Mouse (Mus musculus) limb, embryonic 10.5 days (tissue): Measurements from ENCODE around the gene Pidd1. TPM values are rescaled to one million over a fixed set of nuclear protein-coding genes. Genes with fewer than 3 reads are reported as not detected.

Source experiments
- DNase-seq: peaks from one replicate; pipeline ENCODE4 v3.0.0-alpha.2; 2017; ENCODE audit warnings: low spot score
- H3K27ac ChIP-seq: fragments of 300-500 bp; sonication (generic); 2 replicates; pipeline ENCODE4 v1.5.1; 2016; ENCODE audit warnings: mild to moderate bottlenecking
- H3K27me3 ChIP-seq: fragments of 300-500 bp; sonication (generic); 2 replicates; pipeline ENCODE4 v1.6.1; 2016; ENCODE audit warnings: low read depth, mild to moderate bottlenecking; ENCODE audit not compliant: poor library complexity, severe bottlenecking
- H3K36me3 ChIP-seq: fragments of 300-500 bp; sonication (generic); 2 replicates; pipeline ENCODE4 v1.6.1; 2016; ENCODE audit warnings: mild to moderate bottlenecking, moderate library complexity
- H3K4me1 ChIP-seq: fragments of 300-500 bp; sonication (generic); 2 replicates; pipeline ENCODE4 v1.6.1; 2016
- H3K4me3 ChIP-seq: fragments of 300-500 bp; sonication (generic); 2 replicates; pipeline ENCODE4 v1.5.1; 2016; ENCODE audit warnings: mild to moderate bottlenecking, moderate library complexity
- H3K9me3 ChIP-seq: fragments of 300-500 bp; sonication (generic); replicated peaks from 2 replicates; pipeline ENCODE4 v1.6.1; 2016; ENCODE audit warnings: mild to moderate bottlenecking
- WGBS: fragments of 180-500 bp; shearing (Covaris S2); methylation state at CpG from one replicate; pipeline ENCODE4 v1.1.7; 2016; 5-methylcytosine and 5-hydroxymethylcytosine counted together
- polyA plus RNA-seq: library from polyadenylated mRNA; unstranded; fragments of >200 nt; fragmentation: Nextera tagmentation; extraction: Ambion mirVana; gene quantifications from 2 replicates; pipeline ENCODE4 v1.2.1, GENCODE M21; 2016

Pidd1 gene
- polyA plus RNA-seq, 1 experiment from 2014 or later: 30.0 TPM

GRCm38 (mm10) chr7:141469901-141470636 lies 26.2 kb upstream of the Pidd1 start:
- Histone ChIP-seq H3K27me3 (peaks cover 19% of the 10 kb centered on the region), H3K27ac (peak overlapping the region; percentile 92), H3K4me1 (peaks cover 64% of the 10 kb centered on the region), H3K36me3 (peaks cover 38% of the 10 kb centered on the region), H3K4me3 (0 out of 2 replicates have a peak overlapping the region, but pooled peaks have one; percentile 2), H3K9me3 (no peaks in the 10 kb centered on the region)
- 92% methylated on average over 18 of the region's 18 CpGs for WGBS
- no peak for DNase-seq

- Histone ChIP-seq H3K4me1 (peaks cover 69% of the 10 kb centered on the region), H3K27me3 (peaks cover 26% of the 10 kb centered on the region)
Observed at GRCm38 (mm10) chr7:141469352-141469751, 25.5 kb upstream of the Pidd1 start.

GRCm38 (mm10) chr7:141468522-141469211 lies 24.8 kb upstream of the Pidd1 start:
- Histone ChIP-seq H3K4me3 (peak overlapping the region; percentile 81), H3K27me3 (peaks cover 33% of the 10 kb centered on the region), H3K4me1 (peaks cover 69% of the 10 kb centered on the region), H3K9me3 (no peaks in the 10 kb centered on the region), H3K36me3 (peaks cover 38% of the 10 kb centered on the region), H3K27ac (peak overlapping the region; percentile 92)
- peak; percentile 57 for DNase-seq
- 26% methylated on average over 8 of the region's 8 CpGs for WGBS

More at GRCm38 (mm10) chr7:141469352-141469751, 25.5 kb upstream of the Pidd1 start:
- H3K27ac ChIP-seq: peak overlapping the region; percentile 92
- H3K9me3 ChIP-seq: no peaks in the 10 kb centered on the region
- peak overlapping the region; percentile 81 for H3K4me3 ChIP-seq
- DNase-seq: no peak
- WGBS: 91% methylated on average over 6 of the region's 6 CpGs
- H3K36me3 ChIP-seq: peaks cover 38% of the 10 kb centered on the region

- DNase-seq: peak; percentile 52
- Histone ChIP-seq H3K9me3 (no peaks in the 10 kb centered on the region), H3K4me3 (peak overlapping the region; percentile 81), H3K36me3 (peaks cover 38% of the 10 kb centered on the region), H3K27me3 (peaks cover 38% of the 10 kb centered on the region), H3K27ac (peak overlapping the region; percentile 92), H3K4me1 (peaks cover 69% of the 10 kb centered on the region)
- WGBS: 20% methylated on average over 5 of the region's 5 CpGs
Observed at GRCm38 (mm10) chr7:141468164-141468521, 24.3 kb upstream of the Pidd1 start.

- H3K4me3 ChIP-seq: peak within 1 kb of the TSS; percentile 81
- under 1% methylated on average over 52 of the region's 52 CpGs for WGBS
- H3K4me1 ChIP-seq: peaks cover 76% of the 10 kb centered on the region
- peaks cover 45% of the 10 kb centered on the region for H3K27me3 ChIP-seq
- H3K27ac ChIP-seq: peak within 1 kb of the TSS; percentile 92
- DNase-seq: peak; percentile 92
- no peaks in the 10 kb centered on the region for H3K9me3 ChIP-seq
- peaks cover 33% of the 10 kb centered on the region for H3K36me3 ChIP-seq
Observed at GRCm38 (mm10) chr7:141467230-141468030, 23.6 kb upstream of the Pidd1 start, which contains the start of gene Cd151. Gene Cd151 (plus strand): TSS chr7:141467392.

GRCm38 (mm10) chr7:141466607-141467148 lies 22.9 kb upstream of the Pidd1 start:
- no peak for DNase-seq
- peaks cover 26% of the 10 kb centered on the region for H3K36me3 ChIP-seq
- WGBS: 57% methylated on average over 10 of the region's 10 CpGs
- no peaks in the 10 kb centered on the region for H3K9me3 ChIP-seq
- H3K4me3 ChIP-seq: peak overlapping the region; percentile 81
- H3K27ac ChIP-seq: peak overlapping the region; percentile 92
- peaks cover 84% of the 10 kb centered on the region for H3K4me1 ChIP-seq
- peaks cover 52% of the 10 kb centered on the region for H3K27me3 ChIP-seq

- no peak for DNase-seq
- peaks cover 20% of the 10 kb centered on the region for H3K36me3 ChIP-seq
- H3K27me3 ChIP-seq: peaks cover 59% of the 10 kb centered on the region
- WGBS: 72% methylated on average over 7 of the region's 7 CpGs
- peak overlapping the region; percentile 40; the same call in 1 of the 2 replicates for H3K4me3 ChIP-seq
- H3K4me1 ChIP-seq: peaks cover 89% of the 10 kb centered on the region
- peak overlapping the region; percentile 66; the same call in 1 of the 2 replicates for H3K27ac ChIP-seq
- no peaks in the 10 kb centered on the region for H3K9me3 ChIP-seq
Observed at GRCm38 (mm10) chr7:141466045-141466394, 22.2 kb upstream of the Pidd1 start.

GRCm38 (mm10) chr7:141465388-141466044 lies 21.7 kb upstream of the Pidd1 start:
- Histone ChIP-seq H3K36me3 (peaks cover 15% of the 10 kb centered on the region), H3K27me3 (peaks cover 64% of the 10 kb centered on the region), H3K27ac (peak overlapping the region; percentile 66), H3K4me1 (peaks cover 92% of the 10 kb centered on the region), H3K9me3 (no peaks in the 10 kb centered on the region), H3K4me3 (peak overlapping the region; percentile 40)
- peak; percentile 51 for DNase-seq
- WGBS: 30% methylated on average over 10 of the region's 10 CpGs

- H3K4me3 ChIP-seq: peak overlapping the region; percentile 40
- no peaks in the 10 kb centered on the region for H3K9me3 ChIP-seq
- peak; percentile 63 for DNase-seq
- peak overlapping the region; percentile 66 for H3K27ac ChIP-seq
- WGBS: 2% methylated on average over 38 of the region's 38 CpGs
- peaks cover 72% of the 10 kb centered on the region for H3K27me3 ChIP-seq
- peaks cover 86% of the 10 kb centered on the region for H3K4me1 ChIP-seq
- H3K36me3 ChIP-seq: peaks cover 7% of the 10 kb centered on the region
Observed at GRCm38 (mm10) chr7:141464603-141465201, 20.9 kb upstream of the Pidd1 start.

GRCm38 (mm10) chr7:141463824-141464602 lies 20.2 kb upstream of the Pidd1 start:
- Histone ChIP-seq H3K4me1 (peaks cover 82% of the 10 kb centered on the region), H3K4me3 (peak overlapping the region; percentile 40), H3K36me3 (peaks cover 5% of the 10 kb centered on the region; the same call in 1 of the 2 replicates), H3K27ac (peak overlapping the region; percentile 66), H3K27me3 (peaks cover 79% of the 10 kb centered on the region), H3K9me3 (no peaks in the 10 kb centered on the region)
- 22% methylated on average over 12 of the region's 12 CpGs for WGBS
- no peak for DNase-seq

- Histone ChIP-seq H3K27me3 (peaks cover 94% of the 10 kb centered on the region), H3K36me3 (peaks cover 5% of the 10 kb centered on the region; the same call in 1 of the 2 replicates), H3K4me3 (peak overlapping the region; percentile 59), H3K27ac (0 out of 2 replicates have a peak overlapping the region, but pooled peaks have one; percentile 68), H3K4me1 (peaks cover 66% of the 10 kb centered on the region), H3K9me3 (no peaks in the 10 kb centered on the region)
- DNase-seq: peak; percentile 59
- 7% methylated on average over 5 of the region's 5 CpGs for WGBS
Observed at GRCm38 (mm10) chr7:141462333-141462821, 18.6 kb upstream of the Pidd1 start.
